Mouse (Mus musculus) stomach, embryonic 14.5 days (tissue): ENCODE measurements around the gene Ehd2. TPM values are rescaled to one million over a fixed set of nuclear protein-coding genes. Genes with fewer than 3 reads are reported as not detected.
A peak's percentile ranks its signal among the peaks of the same experiment; 100 is the strongest.
"Not testable (repeated sequence)": the region's sequence is repeated elsewhere in the genome, so short reads cannot be mapped to it uniquely, and the experiment has no call there.

Experiments used
- ATAC-seq: fragments of 200-750 bp; cut with Nextera tagmentation; 2 replicates; pipeline ENCODE4 v1.8.0; 2017; ENCODE audit warnings: low read depth, moderate TSS enrichment; ENCODE audit not compliant: insufficient number of reproducible peaks, insufficient read depth, low FRiP score
- H3K27ac ChIP-seq: fragments of 300-500 bp; sonication (generic); 2 replicates; pipeline ENCODE4 v1.5.1; 2014; ENCODE audit warnings: mild to moderate bottlenecking, low read length, moderate library complexity, mixed read lengths
- H3K27me3 ChIP-seq: fragments of 300-500 bp; sonication (generic); 2 replicates; pipeline ENCODE4 v1.6.1; 2014; ENCODE audit warnings: low read length, control low read depth, mixed read lengths; ENCODE audit not compliant: control insufficient read depth, insufficient read depth
- H3K36me3 ChIP-seq: fragments of 300-500 bp; sonication (generic); 2 replicates; pipeline ENCODE4 v1.6.1; 2014; ENCODE audit warnings: mild to moderate bottlenecking, control low read depth, low read length, moderate library complexity, mixed read lengths; ENCODE audit not compliant: control insufficient read depth, insufficient read depth
- H3K4me1 ChIP-seq: fragments of 300-500 bp; sonication (generic); 2 replicates; pipeline ENCODE4 v1.6.1; 2014; ENCODE audit warnings: low read length, control low read depth, mixed read lengths; ENCODE audit not compliant: control insufficient read depth, insufficient read depth
- H3K4me2 ChIP-seq: fragments of 300-500 bp; sonication (generic); replicated peaks from 2 replicates; pipeline ENCODE4 v1.6.1; 2014; ENCODE audit warnings: low read depth, low read length, control low read depth
- H3K4me3 ChIP-seq: fragments of 300-500 bp; sonication (generic); 2 replicates; pipeline ENCODE4 v1.5.1; 2014; ENCODE audit warnings: low read depth, low read length, control low read depth
- H3K9ac ChIP-seq: fragments of 300-500 bp; sonication (generic); replicated peaks from 2 replicates; pipeline ENCODE4 v1.6.1; 2014; ENCODE audit warnings: low read depth, mild to moderate bottlenecking, control low read depth, low read length, moderate library complexity, mixed read lengths
- H3K9me3 ChIP-seq: fragments of 300-500 bp; sonication (generic); 2 replicates; pipeline ENCODE4 v1.6.1; 2016; ENCODE audit warnings: low read depth, low read length, control low read depth; ENCODE audit not compliant: control insufficient read depth
- WGBS: fragments of 180-500 bp; shearing (Covaris S2); extraction: QIAGEN DNeasy Blood & Tissue Kit; methylation state at CpG from one replicate; pipeline ENCODE4 v1.1.7; 2014; 5-methylcytosine and 5-hydroxymethylcytosine counted together
- polyA plus RNA-seq: library from polyadenylated mRNA; unstranded; fragments of >200 nt; fragmentation: Nextera tagmentation; extraction: Ambion mirVana; gene quantifications from 2 replicates; pipeline ENCODE4 v1.2.1, GENCODE M21; 2014

Gene Ehd2
- polyA plus RNA-seq, 1 experiment from 2014 or later = 36.1 TPM

GRCm38 (mm10) chr7:15918371-15918770 lies 49.0 kb downstream of the Ehd2 start:
- no peaks in the 10 kb centered on the region for H3K27me3 ChIP-seq

GRCm38 (mm10) chr7:15916996-15917395 lies 50.4 kb downstream of the Ehd2 start:
- 70% methylated on average over 4 of the region's 4 CpGs for WGBS
- Histone ChIP-seq H3K27ac (no peak overlapping the region), H3K9ac (no peak overlapping the region), H3K4me1 (peaks cover 8% of the 10 kb centered on the region), H3K9me3 (no peaks in the 10 kb centered on the region), H3K4me3 (no peak overlapping the region), H3K36me3 (peaks cover 30% of the 10 kb centered on the region), H3K27me3 (no peaks in the 10 kb centered on the region), H3K4me2 (no peak overlapping the region)
- no peak for ATAC-seq

More at GRCm38 (mm10) chr7:15918371-15918770, 49.0 kb downstream of the Ehd2 start:
- Histone ChIP-seq H3K9me3 (no peaks in the 10 kb centered on the region), H3K4me1 (peaks cover 8% of the 10 kb centered on the region), H3K36me3 (peaks cover 30% of the 10 kb centered on the region), H3K4me2 (no peak overlapping the region), H3K4me3 (no peak overlapping the region), H3K27ac (no peak overlapping the region), H3K9ac (no peak overlapping the region)
- no peak for ATAC-seq

DNA sequence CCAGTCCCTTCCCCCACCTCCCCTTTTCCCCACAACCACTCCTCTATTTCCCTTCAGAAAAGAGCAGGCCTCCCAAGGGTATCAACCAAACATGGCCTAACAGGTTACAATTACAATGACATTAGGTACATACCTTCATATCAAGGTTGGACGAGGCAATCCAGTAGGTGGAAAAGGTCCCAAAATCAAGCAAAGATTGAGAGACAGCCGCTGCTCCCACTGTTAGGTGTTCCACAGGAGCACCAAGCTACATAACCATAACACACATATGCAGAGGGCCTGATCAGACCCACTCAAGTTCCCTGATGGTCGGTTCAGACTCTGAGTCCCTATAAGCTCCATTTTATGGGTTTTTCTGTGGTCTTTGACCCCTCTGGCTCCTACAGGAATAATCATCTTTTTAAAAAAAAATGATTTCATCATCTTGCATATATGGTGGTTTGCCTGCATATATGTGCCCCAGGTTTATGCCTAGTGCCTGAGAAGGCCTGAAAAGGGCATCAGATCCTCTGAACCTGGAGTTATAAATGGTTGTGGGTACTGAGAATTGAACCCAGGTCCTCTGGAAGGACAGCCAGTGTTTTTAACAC lies 51.1 kb downstream of the Ehd2 start:
- no peak overlapping the region for H3K4me2 ChIP-seq
- 73% methylated on average over 3 of the region's 3 CpGs for WGBS
- no peak overlapping the region for H3K4me3 ChIP-seq
- peaks cover 6% of the 10 kb centered on the region for H3K4me1 ChIP-seq
- peaks cover 30% of the 10 kb centered on the region for H3K36me3 ChIP-seq
- no peaks in the 10 kb centered on the region for H3K9me3 ChIP-seq
- H3K27ac ChIP-seq = no peak overlapping the region
- H3K27me3 ChIP-seq = no peaks in the 10 kb centered on the region
- ATAC-seq = no peak
- no peak overlapping the region for H3K9ac ChIP-seq

GRCm38 (mm10) chr7:15915695-15916094 lies 51.7 kb downstream of the Ehd2 start:
- not testable (repeated sequence) for H3K9me3 ChIP-seq, H3K27ac ChIP-seq, H3K27me3 ChIP-seq, H3K9ac ChIP-seq, H3K4me2 ChIP-seq, H3K4me3 ChIP-seq, ATAC-seq, H3K4me1 ChIP-seq
- H3K36me3 ChIP-seq = peaks cover 30% of the 10 kb centered on the region
- 81% methylated on average over 4 of the region's 4 CpGs for WGBS

GRCm38 (mm10) chr7:15914751-15915150 lies 52.6 kb downstream of the Ehd2 start:
- Histone ChIP-seq H3K4me2 (no peak overlapping the region), H3K4me1 (no peaks in the 10 kb centered on the region), H3K27ac (no peak overlapping the region), H3K9ac (no peak overlapping the region), H3K9me3 (no peaks in the 10 kb centered on the region), H3K4me3 (no peak overlapping the region), H3K27me3 (no peaks in the 10 kb centered on the region), H3K36me3 (peaks cover 28% of the 10 kb centered on the region)
- WGBS = 78% methylated on average over 2 of the region's 2 CpGs
- ATAC-seq = no peak

DNA sequence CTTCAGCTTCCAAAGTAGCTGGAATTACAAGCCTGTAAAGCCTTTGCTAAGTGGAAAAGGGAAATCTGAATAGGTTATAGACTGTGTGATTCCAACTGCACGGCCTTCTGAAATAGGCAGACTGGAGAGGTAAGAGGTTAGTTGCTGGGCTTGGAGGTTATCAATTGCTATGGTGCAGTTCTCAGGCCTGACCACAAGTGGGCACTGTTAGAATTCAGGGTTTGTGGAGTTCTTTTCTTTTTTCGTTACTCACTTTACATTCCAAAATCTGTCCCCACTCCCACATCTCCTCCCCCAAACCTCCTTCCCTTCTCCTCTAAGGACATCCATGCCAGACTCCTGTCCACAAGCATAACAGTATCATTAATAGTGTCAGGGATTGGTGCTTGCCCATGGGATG lies 53.1 kb downstream of the Ehd2 start:
- H3K4me3 ChIP-seq = no peak overlapping the region
- peaks cover 23% of the 10 kb centered on the region; the same call in 1 of the 2 replicates for H3K36me3 ChIP-seq
- no peak overlapping the region for H3K4me2 ChIP-seq
- H3K9me3 ChIP-seq = no peaks in the 10 kb centered on the region
- no peaks in the 10 kb centered on the region for H3K27me3 ChIP-seq
- no peak overlapping the region for H3K9ac ChIP-seq
- no peaks in the 10 kb centered on the region for H3K4me1 ChIP-seq
- H3K27ac ChIP-seq = no peak overlapping the region
- 42% methylated on average over 2 of the region's 2 CpGs for WGBS
- no peak for ATAC-seq

- Histone ChIP-seq H3K9ac (no peak overlapping the region), H3K27me3 (no peaks in the 10 kb centered on the region), H3K36me3 (peaks cover 8% of the 10 kb centered on the region; the same call in 1 of the 2 replicates), H3K4me2 (no peak overlapping the region), H3K27ac (no peak overlapping the region), H3K4me1 (no peaks in the 10 kb centered on the region), H3K9me3 (no peaks in the 10 kb centered on the region), H3K4me3 (no peak overlapping the region)
- ATAC-seq = peak; percentile 71
- WGBS = under 1% methylated on average over 4 of the region's 4 CpGs
Observed at GRCm38 (mm10) chr7:15912183-15912582, 55.2 kb downstream of the Ehd2 start.

DNA sequence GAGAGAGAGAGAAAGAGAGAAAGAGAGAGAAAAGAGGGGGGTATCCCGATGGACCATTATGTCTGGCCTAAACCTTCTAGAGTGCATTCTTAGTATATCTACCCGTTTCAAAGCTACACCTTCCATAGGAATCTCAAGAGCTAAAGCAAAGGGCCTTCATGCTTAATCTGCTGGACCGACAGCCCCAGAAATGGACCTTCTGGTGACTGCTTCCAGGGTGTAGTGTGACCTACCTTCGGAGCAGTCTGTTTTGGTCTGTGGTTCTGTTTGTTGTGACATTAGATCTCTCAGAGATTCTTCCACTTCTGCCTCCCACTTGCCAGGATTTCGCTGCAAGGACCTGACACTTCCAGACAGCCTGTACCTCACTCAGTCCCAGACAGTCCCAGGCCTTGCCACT lies 56.8 kb downstream of the Ehd2 start:
- H3K36me3 ChIP-seq = no peaks in the 10 kb centered on the region
- no peak overlapping the region for H3K27ac ChIP-seq
- H3K4me2 ChIP-seq = no peak overlapping the region
- H3K9ac ChIP-seq = no peak overlapping the region
- H3K9me3 ChIP-seq = no peaks in the 10 kb centered on the region
- 80% methylated on average over 5 of the region's 5 CpGs for WGBS
- no peak for ATAC-seq
- H3K4me3 ChIP-seq = no peak overlapping the region
- H3K4me1 ChIP-seq = no peaks in the 10 kb centered on the region
- no peaks in the 10 kb centered on the region for H3K27me3 ChIP-seq

DNA sequence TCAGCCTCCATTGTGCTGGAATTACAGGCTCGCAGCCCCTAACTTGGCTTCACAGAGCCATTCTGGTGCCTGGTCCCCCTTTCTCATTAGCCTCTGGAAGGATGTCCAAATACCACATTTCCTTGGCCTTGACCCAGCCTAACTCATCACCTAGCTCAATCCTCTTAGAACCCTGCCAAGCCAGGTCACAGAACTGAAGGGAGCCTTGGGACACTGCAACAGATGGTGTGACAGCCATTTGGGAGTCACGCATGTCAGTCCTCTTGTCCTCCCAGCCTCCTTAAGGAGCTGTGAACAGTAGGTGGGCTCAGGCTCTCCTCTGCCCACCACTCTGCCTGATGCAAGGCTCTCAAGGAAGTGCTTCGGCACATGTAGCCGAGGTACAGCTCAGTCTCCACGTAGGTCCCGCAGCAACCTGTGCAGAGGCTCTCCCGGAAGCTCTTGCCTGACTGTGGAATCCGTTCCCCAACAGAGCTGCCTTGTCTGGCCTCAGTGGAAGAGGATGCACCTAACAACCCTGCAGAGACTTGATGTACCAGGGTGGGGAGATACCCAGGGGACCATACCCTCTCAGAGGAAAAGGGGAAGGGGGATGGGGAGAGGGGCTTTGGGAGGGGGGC lies 59.3 kb downstream of the Ehd2 start:
- no peaks in the 10 kb centered on the region for H3K27me3 ChIP-seq
- H3K4me1 ChIP-seq = no peaks in the 10 kb centered on the region
- H3K9ac ChIP-seq = no peak overlapping the region
- H3K4me3 ChIP-seq = no peak overlapping the region
- ATAC-seq = no peak
- no peak overlapping the region for H3K4me2 ChIP-seq
- H3K27ac ChIP-seq = no peak overlapping the region
- no peaks in the 10 kb centered on the region for H3K36me3 ChIP-seq
- H3K9me3 ChIP-seq = no peaks in the 10 kb centered on the region
- WGBS = 66% methylated on average over 8 of the region's 8 CpGs
